Comparison of ENCODE assay signal across 8 mouse cellular contexts in genomic region chr2:166553502-166554168, GRCm38 (mm10).
A peak's percentile ranks its signal among the peaks of the same experiment; 100 is the strongest.
DNase-seq lines count a peak whose midpoint lies in the region; ATAC-seq lines count a peak whose summit lies in the region.

No protein-coding gene starts in this region.

- no peaks in the 10 kb centered on the region for H3K9me3 ChIP-seq in liver, embryonic 13.5 days (replicated peaks)
- H3K9me3 ChIP-seq in hindbrain, embryonic 16.5 days (ENCODE audit: control insufficient read depth, low read length) = no peaks in the 10 kb centered on the region

- ATAC-seq in CD4-positive, CD25-positive, alpha-beta regulatory T cell, adult 4 months = peak; percentile 76
- ATAC-seq in liver, embryonic 13.5 days (ENCODE audit: low read depth) = peak; percentile 80
- ATAC-seq in hindbrain, embryonic 16.5 days = no peak

- WGBS in liver, embryonic 13.5 days (ENCODE audit: insufficient replicate concordance) = 20% methylated on average over 18 of the region's 18 CpGs
- 29% methylated on average over 18 of the region's 18 CpGs for WGBS in hindbrain, embryonic 16.5 days

- H3K4me3 ChIP-seq in liver, embryonic 13.5 days (replicated peaks) = 0 out of 2 replicates have a peak overlapping the region, but pooled peaks have one; percentile 28
- H3K4me3 ChIP-seq in hindbrain, embryonic 16.5 days (ENCODE audit: low read length) = no peak overlapping the region

- DNase-seq in T-cell, adult 2 months (ENCODE audit: low spot score) = peak; percentile 62
- DNase-seq in heart, postnatal 4 days = peak; percentile 36
- peak; percentile 68 for DNase-seq in liver, embryonic 13.5 days
- peak; percentile 37 for DNase-seq in spleen, adult 12 weeks (ENCODE audit: low spot score)
- DNase-seq in cerebellum, postnatal 4 days (ENCODE audit: low spot score in 2 of 2) = no peak
- no peak for DNase-seq in urinary bladder, postnatal 10 days (ENCODE audit: low spot score)

- no peak overlapping the region for H3K9ac ChIP-seq in liver, embryonic 13.5 days
- no peak overlapping the region for H3K9ac ChIP-seq in hindbrain, embryonic 16.5 days (ENCODE audit: low read depth, low read length)

- no peaks in the 10 kb centered on the region for H3K36me3 ChIP-seq in liver, embryonic 13.5 days
- H3K36me3 ChIP-seq in hindbrain, embryonic 16.5 days (ENCODE audit: control insufficient read depth, insufficient read depth, low read length) = no peaks in the 10 kb centered on the region

- H3K27me3 ChIP-seq in liver, embryonic 13.5 days = no peaks in the 10 kb centered on the region
- H3K27me3 ChIP-seq in hindbrain, embryonic 16.5 days (replicated peaks; ENCODE audit: control insufficient read depth, insufficient read depth, low read length) = peaks cover 3% of the 10 kb centered on the region; the same call in 1 of the 2 replicates

- H3K27ac ChIP-seq in liver, embryonic 13.5 days = no peak overlapping the region
- no peak overlapping the region for H3K27ac ChIP-seq in hindbrain, embryonic 16.5 days (ENCODE audit: low read depth, low read length)

- peaks cover 22% of the 10 kb centered on the region for H3K4me1 ChIP-seq in liver, embryonic 13.5 days (replicated peaks)
- peaks cover 7% of the 10 kb centered on the region for H3K4me1 ChIP-seq in hindbrain, embryonic 16.5 days (ENCODE audit: control insufficient read depth, insufficient read depth, low read depth, low read length)

- H3K4me2 ChIP-seq in liver, embryonic 13.5 days = peak overlapping the region; percentile 49
- no peak overlapping the region for H3K4me2 ChIP-seq in hindbrain, embryonic 16.5 days (ENCODE audit: low read length)

Comparison
In these comparisons a context has a peak if more than half of its experiments do, and no peak if none do; other contexts are left out.
1. DNase-seq: peak in T-cell, adult 2 months (single experiment), heart, postnatal 4 days (single experiment), liver, embryonic 13.5 days (single experiment) and spleen, adult 12 weeks (single experiment); none in cerebellum, postnatal 4 days (0 of 2) and urinary bladder, postnatal 10 days (single experiment).